Mouse (Mus musculus): ENCODE results near the gene Eri3. TPM values are rescaled to one million over a fixed set of nuclear protein-coding genes. Genes with fewer than 3 reads are reported as not detected.

Eri3 gene
- polyA plus RNA-seq, 1 experiment from 2014 or later = 140 TPM

- no peak overlapping the region for H3K4me2 ChIP-seq (ENCODE audit: low read depth, severe bottlenecking)
- DNase-seq (ENCODE audit: low spot score) = no peak
- no peaks in the 10 kb centered on the region for H3K27me3 ChIP-seq (ENCODE audit: control insufficient read depth, insufficient read depth, low read length)
- H3K4me1 ChIP-seq (ENCODE audit: control insufficient read depth, insufficient read depth, low read length) = peaks cover 11% of the 10 kb centered on the region
- H3K36me3 ChIP-seq (ENCODE audit: control insufficient read depth, insufficient read depth, low read length) = no peaks in the 10 kb centered on the region; the same call in 1 of the 2 replicates
- 89% methylated on average over 5 of the region's 5 CpGs for WGBS
- no peak for ATAC-seq (ENCODE audit: insufficient number of reproducible peaks, low FRiP score, low TSS enrichment, low read depth)
- H3K27ac ChIP-seq (replicated peaks; ENCODE audit: low read depth, low read length) = no peak overlapping the region
- H3K4me3 ChIP-seq (ENCODE audit: low read depth, low read length) = no peak overlapping the region
- H3K9ac ChIP-seq (ENCODE audit: low read length) = no peak overlapping the region
- H3K9me3 ChIP-seq (ENCODE audit: control insufficient read depth, low read length) = no peaks in the 10 kb centered on the region
Observed at GRCm38 (mm10) chr4:117622270-117622669, 72.1 kb downstream of the Eri3 start.

GRCm38 (mm10) chr4:117623025-117623424, 72.9 kb downstream of the Eri3 start:
- no peak for DNase-seq (ENCODE audit: low spot score)
- Histone ChIP-seq H3K4me1 (ENCODE audit: control insufficient read depth, insufficient read depth, low read length) (peaks cover 11% of the 10 kb centered on the region), H3K36me3 (ENCODE audit: control insufficient read depth, insufficient read depth, low read length) (no peaks in the 10 kb centered on the region; the same call in 1 of the 2 replicates), H3K27me3 (ENCODE audit: control insufficient read depth, insufficient read depth, low read length) (no peaks in the 10 kb centered on the region), H3K9me3 (ENCODE audit: control insufficient read depth, low read length) (no peaks in the 10 kb centered on the region), H3K27ac (replicated peaks; ENCODE audit: low read depth, low read length) (no peak overlapping the region), H3K9ac (ENCODE audit: low read length) (no peak overlapping the region), H3K4me3 (ENCODE audit: low read depth, low read length) (no peak overlapping the region), H3K4me2 (ENCODE audit: low read depth, severe bottlenecking) (no peak overlapping the region)
- no peak for ATAC-seq (ENCODE audit: insufficient number of reproducible peaks, low FRiP score, low TSS enrichment, low read depth)
- WGBS = 75% methylated on average over 2 of the region's 2 CpGs

- H3K4me2 ChIP-seq (ENCODE audit: low read depth, severe bottlenecking) = no peak overlapping the region
- peaks cover 20% of the 10 kb centered on the region for H3K4me1 ChIP-seq (ENCODE audit: control insufficient read depth, insufficient read depth, low read length)
- no peak overlapping the region for H3K9ac ChIP-seq (ENCODE audit: low read length)
- H3K27ac ChIP-seq (replicated peaks; ENCODE audit: low read depth, low read length) = no peak overlapping the region
- no peaks in the 10 kb centered on the region; the same call in 1 of the 2 replicates for H3K36me3 ChIP-seq (ENCODE audit: control insufficient read depth, insufficient read depth, low read length)
- H3K27me3 ChIP-seq (ENCODE audit: control insufficient read depth, insufficient read depth, low read length) = no peaks in the 10 kb centered on the region
- ATAC-seq (ENCODE audit: insufficient number of reproducible peaks, low FRiP score, low TSS enrichment, low read depth) = no peak
- WGBS = 75% methylated on average over 5 of the region's 5 CpGs
- no peak for DNase-seq (ENCODE audit: low spot score)
- H3K4me3 ChIP-seq (ENCODE audit: low read depth, low read length) = no peak overlapping the region
- no peaks in the 10 kb centered on the region for H3K9me3 ChIP-seq (ENCODE audit: control insufficient read depth, low read length)
Observed at GRCm38 (mm10) chr4:117624660-117625059, 74.5 kb downstream of the Eri3 start.

GRCm38 (mm10) chr4:117628464-117628863, 78.3 kb downstream of the Eri3 start:
- H3K9ac ChIP-seq (ENCODE audit: low read length) = no peak overlapping the region
- no peak for DNase-seq (ENCODE audit: low spot score)
- H3K27ac ChIP-seq (replicated peaks; ENCODE audit: low read depth, low read length) = no peak overlapping the region
- H3K4me2 ChIP-seq (ENCODE audit: low read depth, severe bottlenecking) = no peak overlapping the region
- no peaks in the 10 kb centered on the region for H3K9me3 ChIP-seq (ENCODE audit: control insufficient read depth, low read length)
- no peak overlapping the region for H3K4me3 ChIP-seq (ENCODE audit: low read depth, low read length)
- peaks cover 29% of the 10 kb centered on the region for H3K4me1 ChIP-seq (ENCODE audit: control insufficient read depth, insufficient read depth, low read length)
- no peaks in the 10 kb centered on the region for H3K27me3 ChIP-seq (ENCODE audit: control insufficient read depth, insufficient read depth, low read length)
- no peak for ATAC-seq (ENCODE audit: insufficient number of reproducible peaks, low FRiP score, low TSS enrichment, low read depth)
- H3K36me3 ChIP-seq (ENCODE audit: control insufficient read depth, insufficient read depth, low read length) = no peaks in the 10 kb centered on the region; the same call in none of the 2 replicates
- WGBS = 38% methylated on average over 1 of the region's 1 CpGs

GRCm38 (mm10) chr4:117630053-117630670, 80.0 kb downstream of the Eri3 start:
- Histone ChIP-seq H3K9me3 (ENCODE audit: control insufficient read depth, low read length) (no peaks in the 10 kb centered on the region), H3K27me3 (ENCODE audit: control insufficient read depth, insufficient read depth, low read length) (no peaks in the 10 kb centered on the region), H3K27ac (replicated peaks; ENCODE audit: low read depth, low read length) (peak overlapping the region; percentile 45), H3K4me3 (ENCODE audit: low read depth, low read length) (no peak overlapping the region), H3K4me1 (ENCODE audit: control insufficient read depth, insufficient read depth, low read length) (peaks cover 21% of the 10 kb centered on the region), H3K36me3 (ENCODE audit: control insufficient read depth, insufficient read depth, low read length) (no peaks in the 10 kb centered on the region; the same call in none of the 2 replicates), H3K9ac (ENCODE audit: low read length) (no peak overlapping the region), H3K4me2 (ENCODE audit: low read depth, severe bottlenecking) (no peak overlapping the region)
- WGBS = 27% methylated on average over 6 of the region's 6 CpGs
- ATAC-seq (ENCODE audit: insufficient number of reproducible peaks, low FRiP score, low TSS enrichment, low read depth) (peak; percentile 65; the same call in 1 of the 2 replicates), DNase-seq (ENCODE audit: low spot score) (peak; percentile 55)

- no peak for ATAC-seq (ENCODE audit: insufficient number of reproducible peaks, low FRiP score, low TSS enrichment, low read depth)
- Histone ChIP-seq H3K27me3 (ENCODE audit: control insufficient read depth, insufficient read depth, low read length) (no peaks in the 10 kb centered on the region), H3K4me2 (ENCODE audit: low read depth, severe bottlenecking) (no peak overlapping the region), H3K27ac (replicated peaks; ENCODE audit: low read depth, low read length) (no peak overlapping the region), H3K9me3 (ENCODE audit: control insufficient read depth, low read length) (no peaks in the 10 kb centered on the region), H3K36me3 (ENCODE audit: control insufficient read depth, insufficient read depth, low read length) (no peaks in the 10 kb centered on the region; the same call in 1 of the 2 replicates), H3K4me1 (ENCODE audit: control insufficient read depth, insufficient read depth, low read length) (peaks cover 21% of the 10 kb centered on the region), H3K9ac (ENCODE audit: low read length) (no peak overlapping the region), H3K4me3 (ENCODE audit: low read depth, low read length) (no peak overlapping the region)
- 72% methylated on average over 5 of the region's 5 CpGs for WGBS
- no peak for DNase-seq (ENCODE audit: low spot score)
Observed at GRCm38 (mm10) chr4:117633527-117633926, 83.4 kb downstream of the Eri3 start.

- DNase-seq (ENCODE audit: low spot score) (no peak), ATAC-seq (ENCODE audit: insufficient number of reproducible peaks, low FRiP score, low TSS enrichment, low read depth) (no peak)
- Histone ChIP-seq H3K4me2 (ENCODE audit: low read depth, severe bottlenecking) (no peak overlapping the region), H3K4me1 (ENCODE audit: control insufficient read depth, insufficient read depth, low read length) (peaks cover 13% of the 10 kb centered on the region), H3K4me3 (ENCODE audit: low read depth, low read length) (no peak overlapping the region), H3K9me3 (ENCODE audit: control insufficient read depth, low read length) (no peaks in the 10 kb centered on the region), H3K27ac (replicated peaks; ENCODE audit: low read depth, low read length) (no peak overlapping the region), H3K27me3 (ENCODE audit: control insufficient read depth, insufficient read depth, low read length) (no peaks in the 10 kb centered on the region), H3K36me3 (ENCODE audit: control insufficient read depth, insufficient read depth, low read length) (no peaks in the 10 kb centered on the region; the same call in 1 of the 2 replicates), H3K9ac (ENCODE audit: low read length) (no peak overlapping the region)
- WGBS = 92% methylated on average over 7 of the region's 7 CpGs
Observed at GRCm38 (mm10) chr4:117634642-117635041, 84.5 kb downstream of the Eri3 start.

- H3K9me3 ChIP-seq (ENCODE audit: control insufficient read depth, low read length) = no peaks in the 10 kb centered on the region
- no peak overlapping the region for H3K27ac ChIP-seq (replicated peaks; ENCODE audit: low read depth, low read length)
- 84% methylated on average over 4 of the region's 4 CpGs for WGBS
- no peak overlapping the region for H3K9ac ChIP-seq (ENCODE audit: low read length)
- H3K27me3 ChIP-seq (ENCODE audit: control insufficient read depth, insufficient read depth, low read length) = no peaks in the 10 kb centered on the region
- no peaks in the 10 kb centered on the region; the same call in 1 of the 2 replicates for H3K36me3 ChIP-seq (ENCODE audit: control insufficient read depth, insufficient read depth, low read length)
- H3K4me3 ChIP-seq (ENCODE audit: low read depth, low read length) = no peak overlapping the region
- no peak overlapping the region for H3K4me2 ChIP-seq (ENCODE audit: low read depth, severe bottlenecking)
- H3K4me1 ChIP-seq (ENCODE audit: control insufficient read depth, insufficient read depth, low read length) = no peaks in the 10 kb centered on the region
- no peak for DNase-seq (ENCODE audit: low spot score)
- ATAC-seq (ENCODE audit: insufficient number of reproducible peaks, low FRiP score, low TSS enrichment, low read depth) = no peak
Observed at GRCm38 (mm10) chr4:117636152-117636551, 86.0 kb downstream of the Eri3 start.

All from limb, embryonic 11.5 days (tissue).